8 mouse cellular contexts compared by ENCODE assay signal in genomic region chr17:15499656-15500394, GRCm38 (mm10). TPM values are rescaled to one million over a fixed set of nuclear protein-coding genes. Genes with fewer than 3 reads are reported as not detected.
DNase-seq lines count a peak whose midpoint lies in the region; ATAC-seq lines count a peak whose summit lies in the region.

Psmb1 (minus strand) TSS chr17:15499751.
Tbp (plus strand) TSS chr17:15499888.

- H3K36me3 ChIP-seq in lung, embryonic 16.5 days (ENCODE audit: control insufficient read depth, insufficient read depth, low read length) = peaks cover 15% of the 10 kb centered on the region

- peak; percentile 96 for DNase-seq in MEL-GATA-1-ER (ENCODE audit: extremely low read depth, low read depth)
- peak; percentile 94 for DNase-seq in cerebellum, adult 8-10 months
- peak; percentile 98 for DNase-seq in forelimb bud, embryonic 11.5 days (ENCODE audit: low read depth, low spot score)
- DNase-seq in layer of hippocampus, adult 9-10 months (ENCODE audit: low spot score) = peak; percentile 95
- peak; percentile 87 for DNase-seq in ovary, postnatal 10 days (ENCODE audit: low spot score)
- DNase-seq in thymus, postnatal 10 days (ENCODE audit: low spot score in 2 of 2) = peak; percentile 94 to 95

- peaks cover 26% of the 10 kb centered on the region for H3K4me1 ChIP-seq in lung, embryonic 16.5 days (replicated peaks; ENCODE audit: control insufficient read depth, insufficient read depth, low read length)

- no peaks in the 10 kb centered on the region for H3K27me3 ChIP-seq in lung, embryonic 16.5 days (ENCODE audit: control insufficient read depth, insufficient read depth, low read depth, low read length)

- H3K9me3 ChIP-seq in lung, embryonic 16.5 days (ENCODE audit: control insufficient read depth, low read length) = no peaks in the 10 kb centered on the region

- peak; percentile 90 to 92 for ATAC-seq in hematopoietic stem cell, adult 5-6 weeks (replicated peaks in 1 of 2; ENCODE audit: insufficient read depth in 1 of 2, low FRiP score in 2 of 2, low TSS enrichment in 1 of 2, low read depth in 1 of 2, poor library complexity in 2 of 2, severe bottlenecking in 2 of 2)
- peak; percentile 95 for ATAC-seq in lung, embryonic 16.5 days (ENCODE audit: low read depth)

- H3K27ac ChIP-seq in lung, embryonic 16.5 days (ENCODE audit: low read length) = peak within 1 kb of the TSS; percentile 88

- peak within 1 kb of the TSS; percentile 97 for H3K4me3 ChIP-seq in lung, embryonic 16.5 days (ENCODE audit: low read length)

- WGBS in lung, embryonic 16.5 days = under 1% methylated on average over 63 of the region's 63 CpGs

- peak within 1 kb of the TSS; percentile 88 for H3K4me2 ChIP-seq in lung, embryonic 16.5 days (ENCODE audit: low read depth, low read length)

- H3K9ac ChIP-seq in lung, embryonic 16.5 days (ENCODE audit: low read length) = peak within 1 kb of the TSS; percentile 94

RNA-seq across cellular contexts. Expression of gene Psmb1, which starts in this region (rescaled TPM):
- total RNA-seq in hematopoietic stem cell, adult 5-6 weeks (2017) = 118 and 200 TPM in 2 replicates
- polyA plus RNA-seq in lung, embryonic 16.5 days (2015; fragmentation: Nextera tagmentation; extraction: Ambion mirVana) = 250 and 259 TPM in 2 replicates

RNA-seq across cellular contexts. Expression of gene Tbp, which starts in this region (rescaled TPM):
- 63.6 and 76.7 TPM in 2 replicates for total RNA-seq in hematopoietic stem cell, adult 5-6 weeks (2017)
- 46.9 and 47.3 TPM in 2 replicates for polyA plus RNA-seq in lung, embryonic 16.5 days (2015; fragmentation: Nextera tagmentation; extraction: Ambion mirVana)

Comparison
In these comparisons a context has a peak if more than half of its experiments do, and no peak if none do; other contexts are left out.
1. Peak in every context shown above with its lines: DNase-seq, ATAC-seq, H3K4me3 ChIP-seq and H3K27ac ChIP-seq.